Mouse (Mus musculus) E14TG2a.4 (cell line): Measurements from ENCODE around the gene Gm37240.

Experiments used
- CTCF ChIP-seq: conservative IDR thresholded peaks from 2 replicates; pipeline ENCODE4 v1.5.1; 2014; ENCODE audit warnings: low read length
- NANOG ChIP-seq: IDR thresholded peaks from 2 replicates; pipeline ENCODE4 v1.6.1; 2014; ENCODE audit warnings: borderline replicate concordance, low read length, mixed read lengths
- POU5F1 ChIP-seq: IDR thresholded peaks from 2 replicates; pipeline ENCODE4 v1.6.1; 2014; ENCODE audit warnings: low read length, borderline replicate concordance

DNA sequence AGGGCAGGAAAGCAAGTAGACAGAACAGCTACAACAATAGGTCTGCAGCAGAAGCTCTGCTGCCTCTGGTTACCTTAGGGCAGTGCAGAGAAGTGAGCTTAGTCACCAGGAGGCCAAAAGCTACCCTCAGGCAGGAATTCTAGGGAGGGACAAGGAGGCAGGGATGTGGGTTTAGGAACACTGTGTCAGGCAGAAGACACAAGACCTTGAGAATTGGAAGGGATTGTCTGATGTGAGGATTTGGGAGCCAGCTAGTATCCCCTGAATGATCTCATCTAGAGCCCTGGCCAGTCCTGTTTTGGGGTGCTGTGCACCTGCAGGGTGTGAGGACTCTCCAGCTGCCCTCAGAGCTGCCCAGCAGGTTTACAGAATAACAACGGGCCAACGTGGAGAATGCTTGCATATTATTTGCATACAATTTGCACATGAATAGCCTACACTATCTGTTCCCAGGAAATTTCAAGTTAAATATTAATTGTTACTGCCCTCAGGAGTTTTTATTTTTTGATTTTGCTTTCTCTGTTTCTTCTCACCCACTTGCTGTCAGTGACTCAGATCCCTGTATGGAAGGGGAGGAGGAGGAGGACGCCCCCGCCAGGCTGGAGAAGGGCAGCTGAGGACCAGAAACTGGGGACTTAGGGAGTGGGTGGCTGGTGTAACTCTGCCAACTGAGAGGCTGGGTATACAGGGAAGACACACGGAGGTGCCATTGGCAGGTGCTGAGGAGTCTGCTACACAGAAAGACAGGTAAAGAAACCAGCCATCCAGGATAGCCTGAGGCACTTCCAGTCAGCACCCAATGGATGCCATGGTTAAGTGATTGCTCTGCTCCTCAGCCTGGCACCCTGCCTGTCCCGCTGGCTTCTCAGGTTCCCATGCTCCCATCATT, 862.3 kb downstream of the Gm37240 start:
- TF ChIP-seq CTCF (no peak), NANOG (no peak), POU5F1 (no peak)
